Mouse (Mus musculus): ENCODE measurements around the gene Gm10271. TPM values are rescaled to one million over a fixed set of nuclear protein-coding genes. Genes with fewer than 3 reads are reported as not detected.

The Gm10271 gene
- not detected in 2 replicates for total RNA-seq (2021)
- long read RNA-seq: 0 reads

DNA sequence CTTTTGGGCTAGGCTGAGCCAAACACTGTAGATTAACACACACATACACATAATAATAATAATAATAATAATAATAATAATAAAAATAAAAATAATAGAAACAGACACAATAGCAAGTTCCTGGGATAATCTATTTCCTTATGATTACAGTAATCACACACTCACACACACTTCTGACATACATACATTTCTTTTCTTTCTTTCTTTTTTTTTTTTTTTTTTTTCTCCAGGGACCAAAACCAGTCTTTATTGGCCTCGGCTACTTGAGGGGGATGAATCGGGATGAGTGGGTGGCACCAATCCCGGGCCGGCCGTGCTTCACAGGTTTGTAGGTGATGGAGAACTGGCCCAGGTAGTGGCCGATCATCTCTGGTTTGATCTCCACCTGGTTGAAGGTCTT, at the start of gene Gm10271:
TSS of gene Gm10271 (minus strand) at position 101 of the 400 bp plus-strand sequence.
- DNase-seq: no peak

DNA sequence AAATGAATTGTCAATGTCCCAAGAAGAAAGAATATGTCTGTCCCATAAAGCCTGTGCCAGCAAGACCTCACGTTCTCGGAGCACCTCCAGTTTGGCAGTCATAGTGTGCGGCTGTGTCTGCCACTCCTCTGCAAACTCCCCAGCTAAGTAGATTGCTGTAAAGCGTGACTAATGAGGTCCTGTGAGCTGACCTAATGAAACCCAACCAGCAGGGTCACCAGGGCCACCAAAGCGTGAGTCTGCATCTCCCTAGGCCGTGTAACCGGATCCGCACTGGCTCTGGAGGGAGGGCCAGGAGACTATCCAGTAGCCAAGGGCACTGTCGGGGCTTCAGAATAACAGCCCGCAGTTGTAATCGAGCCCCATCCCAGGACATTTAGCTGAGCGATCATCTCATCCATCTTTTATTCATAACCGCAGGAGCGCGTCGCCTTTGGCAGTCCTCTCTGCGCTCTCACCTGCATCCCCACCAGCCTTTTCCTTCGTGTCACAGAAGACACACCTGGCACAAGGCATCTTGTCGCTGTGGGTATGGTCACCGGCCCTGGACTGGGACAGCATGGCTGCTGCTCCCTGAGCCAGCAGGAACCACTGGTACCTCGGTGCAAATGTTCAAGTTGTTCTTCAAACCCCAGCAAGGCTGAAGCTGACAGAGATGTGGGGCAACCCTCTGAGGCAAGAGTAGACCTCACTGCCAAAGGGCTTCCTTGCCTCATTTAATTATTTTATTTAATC, 48.8 kb upstream of the Gm10271 start:
- DNase-seq: no peak

GRCm38 (mm10) chr10:117018281-117018840, 46.0 kb upstream of the Gm10271 start:
- no peak for DNase-seq

DNA sequence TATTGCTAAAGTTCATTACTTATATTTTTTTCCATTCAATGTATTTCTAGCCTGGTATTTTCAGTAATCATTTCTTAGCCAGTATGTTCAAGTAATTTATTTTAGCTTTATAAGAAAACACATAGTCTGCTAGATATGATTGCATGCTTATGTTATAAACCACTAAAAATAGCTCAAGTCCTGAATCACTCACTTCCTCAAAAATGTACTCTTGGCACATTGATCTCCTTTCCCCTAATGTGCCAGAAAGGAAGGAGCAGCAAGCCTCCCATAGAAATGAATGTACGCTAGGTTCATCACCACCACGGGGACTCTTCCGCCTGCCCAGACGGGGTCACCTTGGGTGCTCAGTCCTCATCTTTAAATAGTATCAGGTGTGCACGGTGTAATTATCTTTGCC, 42.2 kb upstream of the Gm10271 start:
- no peak for DNase-seq

GRCm38 (mm10) chr10:117013689-117014390, 41.4 kb upstream of the Gm10271 start:
- no peak for DNase-seq

DNA sequence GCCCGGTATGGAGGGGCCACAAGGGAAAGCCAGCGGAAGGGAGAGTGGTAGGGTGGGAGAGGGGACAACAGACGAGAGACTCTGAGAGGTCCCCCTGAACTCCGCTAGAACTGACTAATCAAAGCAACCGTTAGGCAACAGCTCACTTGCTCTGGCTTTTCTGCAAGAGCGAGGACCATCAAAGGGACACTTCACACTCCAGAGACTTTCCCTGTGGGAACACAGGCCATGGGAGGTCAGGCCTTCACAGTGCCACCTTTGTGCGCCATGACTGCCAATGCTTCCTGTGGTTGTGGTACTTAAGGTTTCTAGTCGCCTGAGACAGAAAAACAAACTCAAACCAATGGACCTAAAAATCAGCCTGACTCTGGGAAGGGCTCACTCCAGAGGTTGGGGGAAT, 38.6 kb upstream of the Gm10271 start:
- no peak for DNase-seq

DNA sequence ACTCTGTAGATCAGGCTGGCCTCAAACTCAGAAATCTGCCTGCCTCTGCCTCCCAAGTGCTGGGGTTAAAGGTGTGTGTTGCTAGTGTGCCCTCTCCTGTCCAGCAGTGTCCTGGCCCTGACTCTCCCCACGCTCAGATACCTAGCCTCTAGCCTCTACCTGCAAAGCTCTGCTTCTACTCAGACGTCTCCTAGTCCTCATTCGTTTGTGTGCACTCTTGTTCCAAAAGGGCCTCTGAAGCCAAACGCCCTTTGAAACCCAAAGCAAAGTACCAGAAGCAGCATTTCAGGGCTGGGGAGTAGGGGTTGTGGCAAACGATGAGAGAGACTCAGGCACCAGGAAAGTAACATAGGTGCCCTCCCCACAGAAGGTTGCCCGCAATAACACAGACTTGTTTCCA, 37.3 kb upstream of the Gm10271 start:
- DNase-seq: no peak

- DNase-seq: no peak
These were observed 33.5 kb upstream of the Gm10271 start for GRCm38 (mm10) chr10:117005707-117006464.

- DNase-seq: no peak
These were observed 32.3 kb upstream of the Gm10271 start for GRCm38 (mm10) chr10:117004695-117005094.

DNA sequence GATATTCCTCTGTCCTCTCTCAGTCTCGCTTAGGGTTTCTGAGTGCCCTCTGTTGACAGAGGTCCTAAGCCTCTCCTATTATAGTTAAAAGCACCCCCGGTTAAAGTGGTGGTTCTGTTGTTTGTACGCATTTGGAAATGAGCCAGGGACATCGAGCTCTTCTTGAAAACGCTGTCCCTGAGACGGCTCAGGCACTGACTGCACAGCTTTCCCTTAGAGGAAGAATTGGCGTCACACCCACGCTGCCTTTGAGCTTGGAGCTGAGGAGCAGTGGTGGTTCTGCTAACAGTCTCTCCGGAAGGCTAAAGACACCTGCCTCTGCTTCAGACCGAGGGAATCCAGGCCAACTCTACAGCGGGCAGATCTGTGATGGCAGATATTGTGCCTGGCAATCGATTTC, 28.6 kb upstream of the Gm10271 start:
- peak; percentile 14 for DNase-seq

DNA sequence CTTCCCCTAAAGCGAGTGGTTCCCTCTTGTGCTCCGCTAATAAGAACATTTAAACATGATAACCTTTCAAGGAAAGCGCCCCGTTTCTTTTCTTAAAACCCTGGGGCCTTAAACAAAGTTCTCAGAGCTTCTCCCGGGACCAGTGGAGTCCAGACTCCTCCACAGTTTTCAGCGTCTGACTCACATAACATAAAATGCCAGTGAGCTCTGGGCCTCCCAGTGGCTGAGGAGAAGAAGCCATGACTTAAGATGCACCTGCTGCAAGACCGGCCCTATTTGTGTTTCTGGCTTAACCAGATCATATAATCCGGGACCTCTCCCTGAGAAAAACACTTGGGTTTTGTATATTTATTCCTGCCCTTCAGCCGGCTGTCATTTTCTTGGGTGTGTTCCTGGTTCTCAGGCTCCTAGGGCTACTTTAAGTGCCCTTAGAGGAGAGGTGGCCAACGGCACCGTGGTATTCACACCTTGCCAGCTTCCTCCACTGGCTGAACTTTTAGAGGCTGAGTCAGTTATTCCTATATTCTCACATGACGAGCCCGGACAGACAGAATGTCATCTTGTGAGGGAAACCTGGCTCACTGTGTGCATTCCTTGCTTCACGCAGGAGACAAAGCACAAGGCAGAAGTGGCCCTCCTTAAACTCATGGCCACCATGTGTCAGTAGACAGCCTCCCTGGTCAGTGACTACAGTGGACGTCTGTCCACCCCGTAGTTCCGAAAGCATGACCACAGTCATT, 26.5 kb upstream of the Gm10271 start:
- no peak for DNase-seq

DNA sequence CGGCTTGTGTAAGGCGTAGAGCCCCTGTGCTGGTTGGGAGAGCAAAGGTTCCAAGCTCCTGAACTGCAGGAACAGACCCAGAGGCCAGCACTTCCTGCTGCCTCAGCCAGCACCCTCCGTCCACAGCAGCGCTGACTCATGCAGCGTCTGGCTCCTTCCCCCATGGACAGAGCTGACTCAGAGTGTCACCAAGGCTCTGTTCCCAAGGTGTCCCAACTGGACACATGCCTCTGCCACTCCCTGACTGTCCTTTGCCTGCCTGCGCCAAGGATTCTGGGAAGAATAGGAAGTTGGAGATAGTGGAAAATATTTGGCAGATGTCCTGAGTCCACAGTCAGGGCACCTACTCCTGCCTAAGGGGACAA, 23.8 kb upstream of the Gm10271 start:
- DNase-seq: peak; percentile 81

DNA sequence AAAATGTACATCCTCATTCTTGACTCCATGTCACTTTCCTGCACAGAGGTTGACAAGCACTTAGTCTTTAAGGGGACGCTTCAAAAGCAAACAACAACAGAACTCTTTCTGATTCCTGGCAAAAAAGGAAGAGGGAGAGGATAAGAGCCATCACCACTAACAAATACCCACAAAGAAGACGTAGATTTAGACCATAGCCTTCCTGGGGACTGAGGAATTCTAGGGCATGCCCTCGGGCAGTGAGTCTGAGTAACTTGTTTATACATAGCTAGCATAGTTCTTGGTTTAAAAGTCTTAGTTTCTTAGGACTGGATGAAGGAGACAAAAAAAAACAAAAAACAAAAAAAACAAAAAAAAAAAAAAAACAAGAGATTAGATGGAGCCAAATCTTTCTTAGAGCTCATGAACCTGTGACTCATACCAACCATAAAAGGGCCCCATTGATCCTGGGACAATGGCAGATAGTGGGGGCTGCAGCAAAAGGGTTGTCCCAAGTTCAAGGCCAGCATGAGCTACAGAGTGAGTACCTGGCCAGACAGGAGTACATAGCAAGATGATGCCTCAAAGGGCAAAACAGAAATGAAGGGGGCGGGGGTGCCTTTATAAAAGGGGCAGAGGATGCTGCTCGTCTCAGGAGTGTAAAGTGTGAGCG, 23.3 kb upstream of the Gm10271 start:
- no peak for DNase-seq

DNA sequence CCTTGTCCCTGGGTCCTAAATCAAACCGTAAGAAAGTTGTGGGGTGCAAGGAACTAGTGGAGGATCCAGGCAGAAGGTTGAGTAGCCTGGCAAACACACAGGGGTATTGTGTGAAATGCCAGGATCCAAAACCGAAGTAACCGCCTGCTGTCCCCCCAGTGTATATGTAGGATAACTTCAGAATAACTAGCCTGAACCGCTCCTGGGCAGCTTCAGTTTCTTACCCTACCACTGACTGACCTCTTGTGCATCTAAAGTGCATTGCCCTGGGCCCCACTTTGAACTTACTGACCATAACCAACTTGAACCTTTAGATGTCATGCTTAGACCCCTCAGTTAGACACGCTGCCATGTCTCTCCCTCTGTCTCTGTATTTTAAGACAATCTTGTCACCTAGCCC, 22.8 kb upstream of the Gm10271 start:
- DNase-seq: no peak

- DNase-seq: no peak
These were observed 21.6 kb upstream of the Gm10271 start for GRCm38 (mm10) chr10:116993971-116994370.

DNA sequence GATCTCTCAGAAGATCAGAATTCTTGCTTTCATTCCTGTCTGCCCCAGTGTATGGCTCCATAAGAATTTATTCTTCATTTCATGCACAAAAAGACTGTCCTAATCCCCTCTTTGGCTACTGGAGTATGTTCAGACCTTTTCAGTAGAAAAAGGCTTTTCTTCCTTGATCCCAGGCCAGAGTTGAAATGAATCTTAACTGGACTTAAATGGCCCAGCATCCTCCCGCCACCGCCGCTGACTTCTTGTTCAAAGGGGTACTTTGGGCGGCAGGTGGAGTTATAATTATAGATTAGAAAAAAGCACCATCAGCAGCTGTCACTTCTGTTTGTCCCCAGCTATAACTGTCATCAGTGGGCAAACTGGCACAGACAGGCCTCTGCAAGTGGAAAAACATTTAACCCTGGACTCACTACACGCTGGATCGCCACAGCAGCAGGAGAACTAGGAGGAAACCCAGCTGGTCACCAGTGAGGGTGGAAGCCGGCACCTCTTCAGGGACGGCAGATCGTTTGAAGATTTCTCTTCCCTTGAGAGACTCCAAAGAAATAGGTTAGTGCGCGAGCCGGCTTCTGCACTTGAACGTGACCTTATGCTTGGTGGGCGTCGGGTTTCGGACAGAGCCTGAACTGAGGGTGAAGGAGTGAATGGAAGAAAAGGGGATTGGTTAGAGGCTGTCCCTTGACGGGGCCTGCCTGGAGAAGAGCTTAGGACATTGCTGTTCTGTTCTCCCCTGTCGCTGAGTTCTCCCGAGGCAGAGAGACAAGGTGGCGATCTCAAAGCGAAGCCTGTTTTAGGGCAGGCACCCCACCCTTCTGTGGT, 14.1 kb upstream of the Gm10271 start, which contains the start of gene Best3:
TSS of gene Best3 (plus strand) at position 51 of the 819 bp plus-strand sequence.
- no peak for DNase-seq

DNA sequence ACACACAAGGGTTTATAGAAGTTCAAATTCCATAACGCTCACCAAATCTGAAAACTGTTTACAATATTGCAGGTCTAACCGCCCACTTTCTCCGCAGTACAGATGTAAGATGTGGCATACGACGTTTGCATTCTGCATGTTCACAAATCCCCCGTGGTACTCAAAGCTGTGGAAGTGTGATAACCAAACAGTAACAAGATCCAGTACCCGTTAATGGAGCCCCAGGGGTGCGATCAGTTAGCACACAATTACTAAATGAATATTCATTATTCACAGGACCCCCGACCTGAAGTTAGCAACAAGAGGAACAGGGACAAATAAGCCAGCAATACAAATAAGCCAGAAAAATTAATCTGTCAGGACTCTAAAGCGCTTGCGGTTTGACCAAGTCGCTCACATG, 12.4 kb upstream of the Gm10271 start:
- no peak for DNase-seq

- DNase-seq: no peak
These were observed 10.1 kb upstream of the Gm10271 start for GRCm38 (mm10) chr10:116982526-116982925.

DNA sequence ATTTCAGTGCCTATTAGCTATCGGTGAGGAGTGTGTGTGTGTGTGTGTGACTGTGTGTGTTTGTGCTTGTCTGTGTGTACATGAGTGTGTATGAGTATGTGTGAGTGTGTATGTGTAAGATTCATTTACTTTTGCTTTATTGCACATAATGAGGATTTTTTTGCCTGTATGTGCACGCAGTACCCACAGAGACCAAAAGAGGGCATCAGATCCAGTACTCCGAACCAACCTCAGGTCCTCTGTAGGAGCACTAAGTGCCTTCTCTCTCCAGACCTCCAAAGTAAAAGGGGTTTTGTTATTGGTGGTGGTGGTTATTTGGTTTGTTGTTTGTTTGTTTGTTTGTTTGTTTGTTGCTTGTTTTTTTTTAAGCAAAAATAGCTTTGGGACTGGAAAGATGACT, 8.5 kb upstream of the Gm10271 start:
- DNase-seq: peak; percentile 32

GRCm38 (mm10) chr10:116980273-116980672, 7.9 kb upstream of the Gm10271 start:
- DNase-seq: no peak

- DNase-seq: peak; percentile 21
These were observed 6.4 kb upstream of the Gm10271 start for GRCm38 (mm10) chr10:116978841-116979240.
